Mouse (Mus musculus) neutrophil, adult 65 days (primary cell): ENCODE data around the gene Stmn3. TPM values are rescaled to one million over a fixed set of nuclear protein-coding genes. Genes with fewer than 3 reads are reported as not detected.

Experiments
- total RNA-seq: library from RNA; stranded (reverse); gene quantifications from 2 replicates; pipeline ENCODE4 v1.2.4, GENCODE M21; 2023

The Stmn3 gene
- total RNA-seq, result not detected in 2 replicates

DNA sequence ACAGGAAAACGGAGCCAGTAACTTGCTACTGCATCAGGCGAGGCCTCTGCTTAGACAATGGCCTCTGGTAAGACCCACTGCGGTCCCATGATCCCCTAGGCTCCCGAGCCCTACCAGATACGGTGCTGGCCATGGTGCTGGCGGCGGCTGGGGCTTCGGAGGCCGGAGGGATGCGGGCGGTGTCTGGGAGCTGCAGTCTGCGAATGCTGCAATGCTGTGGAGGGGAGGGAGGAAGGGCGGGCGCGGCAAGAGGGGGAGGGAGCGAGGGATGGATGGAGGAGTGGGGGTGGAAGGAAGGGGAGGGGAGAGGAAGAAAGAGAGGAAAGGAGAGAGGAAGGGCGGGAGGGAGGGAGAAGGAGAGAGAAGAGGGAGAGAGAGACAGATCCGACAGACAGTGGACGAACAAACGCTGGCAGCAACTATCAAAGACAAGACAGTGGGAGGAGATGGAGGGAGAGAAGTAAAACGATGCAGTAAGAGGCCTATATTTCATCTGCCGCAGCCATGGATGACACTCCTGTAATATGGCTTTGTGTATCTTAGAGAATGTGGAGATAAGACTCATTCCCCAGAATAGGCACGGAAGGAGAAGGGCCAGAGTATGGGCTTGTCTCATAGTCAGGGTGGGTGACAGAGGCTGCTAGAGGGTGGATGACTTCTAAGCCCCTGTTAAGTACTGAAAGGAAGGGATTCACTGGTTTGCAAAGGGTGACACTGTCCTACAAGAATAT, at the start of gene Stmn3:
TSS of gene Stmn3 (minus strand) at position 421 of the 731 bp plus-strand sequence.

DNA sequence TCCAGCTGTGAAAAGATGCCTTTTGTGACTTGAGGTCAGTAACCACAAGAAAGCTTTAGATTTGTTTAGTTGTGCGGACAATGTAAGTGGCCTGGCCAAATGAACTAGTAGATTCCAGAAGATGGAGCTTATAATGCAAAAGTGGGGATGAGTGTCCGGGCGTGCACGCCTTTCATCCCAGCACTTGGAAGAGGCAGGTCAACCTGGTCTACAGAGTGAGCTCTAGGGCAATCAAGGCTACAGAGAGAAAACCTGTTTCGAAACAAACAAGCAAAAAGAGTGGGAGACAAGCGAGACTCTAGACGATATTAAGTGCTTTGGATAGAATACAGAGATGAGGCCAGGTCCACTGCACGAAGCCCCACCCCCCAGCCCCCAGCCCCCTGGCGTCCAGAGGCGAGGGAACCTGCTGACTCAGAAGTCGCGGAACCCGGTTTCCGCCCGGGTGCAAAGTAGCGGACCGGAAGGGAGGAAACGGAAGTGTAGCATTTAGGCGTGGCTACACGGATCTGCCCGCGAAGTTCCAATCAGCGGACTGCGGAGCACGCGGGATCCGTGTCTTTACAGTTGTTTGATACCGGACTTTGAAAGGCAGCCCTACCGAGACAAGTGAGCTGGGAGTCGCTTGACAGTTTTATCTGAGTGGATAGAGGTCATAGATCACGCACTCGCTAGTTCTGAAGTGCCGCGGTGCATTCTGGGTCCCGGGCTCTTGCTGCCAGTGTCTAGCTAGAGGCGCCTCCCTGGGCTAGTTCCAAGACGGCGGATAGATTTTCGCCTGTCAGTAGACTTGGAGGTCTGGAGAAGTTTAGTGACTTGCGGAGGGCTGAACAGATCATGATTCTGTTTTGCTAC, 5.2 kb upstream of the Stmn3 start, which contains the start of gene Rtel1:
TSS of gene Rtel1 (plus strand) at position 492 of the 855 bp plus-strand sequence.

DNA sequence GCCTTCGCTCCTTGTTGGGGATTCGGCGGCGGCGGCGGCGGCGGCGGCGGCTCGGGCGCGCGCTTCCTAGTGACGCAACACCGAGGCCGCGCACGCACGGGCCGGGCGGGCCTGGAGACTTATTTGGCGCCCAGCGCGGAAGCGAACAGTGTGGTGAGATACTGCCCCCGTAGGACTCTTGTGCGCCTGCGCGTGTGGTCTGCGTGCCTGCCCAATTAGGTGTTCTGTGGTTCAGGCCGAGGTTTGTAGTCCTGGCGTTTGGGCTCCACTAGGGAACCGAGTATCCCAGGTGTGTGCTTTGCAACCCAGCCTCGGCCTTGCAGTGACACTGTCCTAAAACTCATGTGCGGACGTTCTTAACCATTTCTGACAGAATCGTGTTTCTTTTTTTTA, 26.3 kb downstream of the Stmn3 start, which contains the start of gene Gmeb2:
TSS of gene Gmeb2 (minus strand) at position 78 of the 393 bp plus-strand sequence.

Other genes with a start within 250 kb of the Stmn3 start
- gene Kcnq2, start 179.2 kb downstream of the Stmn3 start, total RNA-seq, result not detected in 2 replicates
- gene Eef1a2, start 157.5 kb downstream of the Stmn3 start, total RNA-seq, result not detected in 2 replicates
- gene Ppdpf, start 127.3 kb downstream of the Stmn3 start, total RNA-seq, result 13.1 and 14.7 TPM in 2 replicates
- not detected in 2 replicates for gene Ptk6, start 111.7 kb downstream of the Stmn3 start, total RNA-seq
- not detected in 2 replicates for gene Srms, start 101.3 kb downstream of the Stmn3 start, total RNA-seq
- gene Fndc11, start 94.5 kb downstream of the Stmn3 start, total RNA-seq, result not detected in 2 replicates
- 73.0 and 86.4 TPM in 2 replicates for gene Helz2, start 72.5 kb downstream of the Stmn3 start, total RNA-seq
- gene Gmeb2, start 26.5 kb downstream of the Stmn3 start, total RNA-seq, result 30.6 and 50.4 TPM in 2 replicates
- gene Rtel1, start 5.2 kb upstream of the Stmn3 start, total RNA-seq, result 29.6 and 34.9 TPM in 2 replicates
- gene Zgpat, start 50.4 kb upstream of the Stmn3 start, total RNA-seq, result 25.9 and 36.3 TPM in 2 replicates
- 35.7 and 48.5 TPM in 2 replicates for gene Arfrp1, start 50.9 kb upstream of the Stmn3 start, total RNA-seq
- gene Lime1, start 65.6 kb upstream of the Stmn3 start, total RNA-seq, result 29.8 and 32.7 TPM in 2 replicates
- gene Zbtb46, start 144.9 kb upstream of the Stmn3 start, total RNA-seq, result 0.22 and 0.48 TPM in 2 replicates
- not detected in 2 replicates for gene Abhd16b, start 178.7 kb upstream of the Stmn3 start, total RNA-seq
- gene Tpd52l2, start 182.6 kb upstream of the Stmn3 start, total RNA-seq, result 64.4 and 94.3 TPM in 2 replicates
- gene Dnajc5, start 206.0 kb upstream of the Stmn3 start, total RNA-seq, result 132 and 159 TPM in 2 replicates